Mouse (Mus musculus): Measurements from ENCODE around the gene Nupl2. TPM values are rescaled to one million over a fixed set of nuclear protein-coding genes. Genes with fewer than 3 reads are reported as not detected.

Gene Nupl2
- polyA plus RNA-seq, 1 experiment = 2.5 TPM

GRCm38 (mm10) chr5:24202492-24202891 lies 37.7 kb downstream of the Nupl2 start:
- H3K4me1 ChIP-seq = no peaks in the 10 kb centered on the region
- H3K36me3 ChIP-seq (replicated peaks; ENCODE audit: low read length) = no peaks in the 10 kb centered on the region
- no peak overlapping the region for H3K4me3 ChIP-seq (replicated peaks)
- TF ChIP-seq GATA1 (IDR thresholded peaks at IDR 0.05; ENCODE audit: borderline replicate concordance, low read length) = no peak
- no peak for TF ChIP-seq FLI1 (IDR thresholded peaks at IDR 0.05; ENCODE audit: low read length)
- no peaks in the 10 kb centered on the region for H3K9me3 ChIP-seq
- H3K27me3 ChIP-seq (replicated peaks) = peaks cover 18% of the 10 kb centered on the region

GRCm38 (mm10) chr5:24203266-24203665 lies 38.5 kb downstream of the Nupl2 start:
- TF ChIP-seq FLI1 (IDR thresholded peaks at IDR 0.05; ENCODE audit: low read length) (no peak), GATA1 (IDR thresholded peaks at IDR 0.05; ENCODE audit: borderline replicate concordance, low read length) (no peak)
- no peaks in the 10 kb centered on the region for H3K9me3 ChIP-seq
- H3K4me1 ChIP-seq = peaks cover under 1% of the 10 kb centered on the region
- peaks cover 15% of the 10 kb centered on the region for H3K27me3 ChIP-seq (replicated peaks)
- H3K36me3 ChIP-seq (replicated peaks; ENCODE audit: low read length) = no peaks in the 10 kb centered on the region
- no peak overlapping the region for H3K4me3 ChIP-seq (replicated peaks)

GRCm38 (mm10) chr5:24207965-24208364 lies 43.2 kb downstream of the Nupl2 start:
- H3K9me3 ChIP-seq = no peaks in the 10 kb centered on the region
- peaks cover 7% of the 10 kb centered on the region for H3K4me1 ChIP-seq
- no peaks in the 10 kb centered on the region for H3K36me3 ChIP-seq (replicated peaks; ENCODE audit: low read length)
- no peak overlapping the region for H3K4me3 ChIP-seq (replicated peaks)
- peaks cover 19% of the 10 kb centered on the region for H3K27me3 ChIP-seq (replicated peaks)
- no peak for TF ChIP-seq GATA1 (IDR thresholded peaks at IDR 0.05; ENCODE audit: borderline replicate concordance, low read length)
- TF ChIP-seq FLI1 (IDR thresholded peaks at IDR 0.05; ENCODE audit: low read length) = no peak

- Histone ChIP-seq H3K4me3 (replicated peaks) (no peak overlapping the region), H3K36me3 (replicated peaks; ENCODE audit: low read length) (no peaks in the 10 kb centered on the region), H3K9me3 (no peaks in the 10 kb centered on the region), H3K27me3 (replicated peaks) (peaks cover 19% of the 10 kb centered on the region), H3K4me1 (peaks cover 7% of the 10 kb centered on the region)
- no peak for TF ChIP-seq GATA1 (IDR thresholded peaks at IDR 0.05; ENCODE audit: borderline replicate concordance, low read length)
- no peak for TF ChIP-seq FLI1 (IDR thresholded peaks at IDR 0.05; ENCODE audit: low read length)
Observed at GRCm38 (mm10) chr5:24208505-24208904, 43.7 kb downstream of the Nupl2 start.

- H3K36me3 ChIP-seq (replicated peaks; ENCODE audit: low read length) = no peaks in the 10 kb centered on the region
- TF ChIP-seq GATA1 (IDR thresholded peaks at IDR 0.05; ENCODE audit: borderline replicate concordance, low read length) (no peak), FLI1 (IDR thresholded peaks at IDR 0.05; ENCODE audit: low read length) (no peak)
- H3K4me3 ChIP-seq (replicated peaks) = no peak overlapping the region
- H3K27me3 ChIP-seq (replicated peaks) = peaks cover 11% of the 10 kb centered on the region
- H3K9me3 ChIP-seq = 0 out of 2 replicates have a peak, but pooled peaks cover 3% of the 10 kb centered on the region
- no peaks in the 10 kb centered on the region for H3K4me1 ChIP-seq
Observed at GRCm38 (mm10) chr5:24213861-24214546, 49.2 kb downstream of the Nupl2 start.

- Histone ChIP-seq H3K4me3 (replicated peaks) (no peak overlapping the region), H3K9me3 (0 out of 2 replicates have a peak, but pooled peaks cover 3% of the 10 kb centered on the region), H3K36me3 (replicated peaks; ENCODE audit: low read length) (no peaks in the 10 kb centered on the region), H3K4me1 (no peaks in the 10 kb centered on the region), H3K27me3 (replicated peaks) (peaks cover 11% of the 10 kb centered on the region)
- TF ChIP-seq FLI1 (IDR thresholded peaks at IDR 0.05; ENCODE audit: low read length) = no peak
- no peak for TF ChIP-seq GATA1 (IDR thresholded peaks at IDR 0.05; ENCODE audit: borderline replicate concordance, low read length)
Observed at GRCm38 (mm10) chr5:24214547-24214878, 49.8 kb downstream of the Nupl2 start.

GRCm38 (mm10) chr5:24214900-24215299 lies 50.1 kb downstream of the Nupl2 start:
- Histone ChIP-seq H3K27me3 (replicated peaks) (peaks cover 11% of the 10 kb centered on the region), H3K4me1 (no peaks in the 10 kb centered on the region), H3K36me3 (replicated peaks; ENCODE audit: low read length) (no peaks in the 10 kb centered on the region), H3K4me3 (replicated peaks) (no peak overlapping the region), H3K9me3 (0 out of 2 replicates have a peak, but pooled peaks cover 3% of the 10 kb centered on the region)
- TF ChIP-seq FLI1 (IDR thresholded peaks at IDR 0.05; ENCODE audit: low read length) = no peak
- no peak for TF ChIP-seq GATA1 (IDR thresholded peaks at IDR 0.05; ENCODE audit: borderline replicate concordance, low read length)

Other genes starting within 250 kb of the Nupl2 start
- 6.0 and 9.7 TPM in 2 replicates for gene Fam126a, start 134.3 kb upstream of the Nupl2 start, polyA plus RNA-seq (2012; ENCODE audit: insufficient read depth, low replicate concordance)
- 0.26 and 0.96 TPM in 2 replicates for gene Klhl7, start 64.4 kb upstream of the Nupl2 start, polyA plus RNA-seq (2012; ENCODE audit: insufficient read depth, low replicate concordance)
- gene Kcnh2, start 186.6 kb downstream of the Nupl2 start, polyA plus RNA-seq (2012; ENCODE audit: insufficient read depth, low replicate concordance) = 0.10 TPM in 1 of 2 replicates, not detected in the other
- not detected in 2 replicates for gene Nos3, start 199.8 kb downstream of the Nupl2 start, polyA plus RNA-seq (2012; ENCODE audit: insufficient read depth, low replicate concordance)
- 1.8 and 4.2 TPM in 2 replicates for gene Atg9b, start 227.2 kb downstream of the Nupl2 start, polyA plus RNA-seq (2012; ENCODE audit: insufficient read depth, low replicate concordance)
- 10.6 and 45.2 TPM in 2 replicates for gene Abcb8, start 228.7 kb downstream of the Nupl2 start, polyA plus RNA-seq (2012; ENCODE audit: insufficient read depth, low replicate concordance)
- gene Asic3, start 248.4 kb downstream of the Nupl2 start, polyA plus RNA-seq (2012; ENCODE audit: insufficient read depth, low replicate concordance) = not detected in 2 replicates